Mouse (Mus musculus): Measurements from ENCODE around the gene Arhgap30. TPM values are rescaled to one million over a fixed set of nuclear protein-coding genes. Genes with fewer than 3 reads are reported as not detected.

The Arhgap30 gene
- polyA plus RNA-seq, 1 experiment from 2014 or later: 0.83 TPM

- 0 out of 2 replicates have a peak overlapping the region, but pooled peaks have one; percentile 35 for H3K9ac ChIP-seq (ENCODE audit: low read depth, low read length)
- peaks cover 34% of the 10 kb centered on the region for H3K4me1 ChIP-seq (replicated peaks; ENCODE audit: insufficient read depth, low read length)
- TF ChIP-seq CTCF (IDR thresholded peaks at IDR 0.05; ENCODE audit: low read depth): no peak
- H3K27me3 ChIP-seq (ENCODE audit: insufficient read depth, low read length): no peaks in the 10 kb centered on the region
- H3K9me3 ChIP-seq (replicated peaks; ENCODE audit: low read length): no peaks in the 10 kb centered on the region
- peak overlapping the region; percentile 91 for H3K27ac ChIP-seq
- H3K36me3 ChIP-seq (ENCODE audit: insufficient read depth, low read length): no peaks in the 10 kb centered on the region; the same call in 1 of the 2 replicates
- H3K4me3 ChIP-seq (replicated peaks; ENCODE audit: low read depth, low read length): no peak overlapping the region
- ATAC-seq (replicated peaks; ENCODE audit: low FRiP score, low read depth): 0 out of 2 replicates have a peak, but pooled peaks have one; percentile 9
- peak overlapping the region; percentile 72 for H3K4me2 ChIP-seq (ENCODE audit: low read length)
- peak; percentile 50 for DNase-seq (ENCODE audit: low spot score)
- WGBS: 38% methylated on average over 7 of the region's 7 CpGs
Measured at GRCm38 (mm10) chr1:171441466-171442412, 53.0 kb downstream of the Arhgap30 start.

GRCm38 (mm10) chr1:171442413-171442760, 53.6 kb downstream of the Arhgap30 start:
- ATAC-seq (replicated peaks; ENCODE audit: low FRiP score, low read depth) (no peak), DNase-seq (ENCODE audit: low spot score) (no peak)

GRCm38 (mm10) chr1:171445050-171445449, 56.3 kb downstream of the Arhgap30 start:
- TF ChIP-seq CTCF (IDR thresholded peaks at IDR 0.05; ENCODE audit: low read depth): 0 out of 2 replicates have a peak, but pooled peaks have one; percentile 7
- no peak for ATAC-seq (replicated peaks; ENCODE audit: low FRiP score, low read depth)
- H3K36me3 ChIP-seq (ENCODE audit: insufficient read depth, low read length): no peaks in the 10 kb centered on the region; the same call in 1 of the 2 replicates
- H3K4me2 ChIP-seq (ENCODE audit: low read length): no peak overlapping the region
- H3K4me1 ChIP-seq (replicated peaks; ENCODE audit: insufficient read depth, low read length): peaks cover 34% of the 10 kb centered on the region
- no peak overlapping the region for H3K27ac ChIP-seq
- no peak for DNase-seq (ENCODE audit: low spot score)
- no peaks in the 10 kb centered on the region for H3K27me3 ChIP-seq (ENCODE audit: insufficient read depth, low read length)
- WGBS: 65% methylated on average over 5 of the region's 5 CpGs
- no peak overlapping the region for H3K4me3 ChIP-seq (replicated peaks; ENCODE audit: low read depth, low read length)
- no peaks in the 10 kb centered on the region for H3K9me3 ChIP-seq (replicated peaks; ENCODE audit: low read length)
- no peak overlapping the region for H3K9ac ChIP-seq (ENCODE audit: low read depth, low read length)

More at GRCm38 (mm10) chr1:171442413-171442760, 53.6 kb downstream of the Arhgap30 start:
- H3K4me1 ChIP-seq (replicated peaks; ENCODE audit: insufficient read depth, low read length): peaks cover 36% of the 10 kb centered on the region
- H3K9ac ChIP-seq (ENCODE audit: low read depth, low read length): 0 out of 2 replicates have a peak overlapping the region, but pooled peaks have one; percentile 35
- WGBS: 40% methylated on average over 8 of the region's 8 CpGs
- H3K4me3 ChIP-seq (replicated peaks; ENCODE audit: low read depth, low read length): no peak overlapping the region
- peak overlapping the region; percentile 91 for H3K27ac ChIP-seq
- no peaks in the 10 kb centered on the region for H3K27me3 ChIP-seq (ENCODE audit: insufficient read depth, low read length)
- no peak for TF ChIP-seq CTCF (IDR thresholded peaks at IDR 0.05; ENCODE audit: low read depth)
- no peaks in the 10 kb centered on the region for H3K9me3 ChIP-seq (replicated peaks; ENCODE audit: low read length)
- H3K4me2 ChIP-seq (ENCODE audit: low read length): peak overlapping the region; percentile 72
- H3K36me3 ChIP-seq (ENCODE audit: insufficient read depth, low read length): no peaks in the 10 kb centered on the region; the same call in 1 of the 2 replicates

GRCm38 (mm10) chr1:171446854-171447253, 58.1 kb downstream of the Arhgap30 start:
- Histone ChIP-seq H3K9me3 (replicated peaks; ENCODE audit: low read length) (no peaks in the 10 kb centered on the region), H3K4me3 (replicated peaks; ENCODE audit: low read depth, low read length) (no peak overlapping the region), H3K27me3 (ENCODE audit: insufficient read depth, low read length) (no peaks in the 10 kb centered on the region), H3K4me2 (ENCODE audit: low read length) (peak overlapping the region; percentile 41), H3K36me3 (ENCODE audit: insufficient read depth, low read length) (no peaks in the 10 kb centered on the region; the same call in 1 of the 2 replicates), H3K9ac (ENCODE audit: low read depth, low read length) (no peak overlapping the region), H3K4me1 (replicated peaks; ENCODE audit: insufficient read depth, low read length) (peaks cover 18% of the 10 kb centered on the region), H3K27ac (no peak overlapping the region)
- TF ChIP-seq CTCF (IDR thresholded peaks at IDR 0.05; ENCODE audit: low read depth): no peak
- 33% methylated on average over 7 of the region's 7 CpGs for WGBS
- peak; percentile 50 for DNase-seq (ENCODE audit: low spot score)
- ATAC-seq (replicated peaks; ENCODE audit: low FRiP score, low read depth): no peak

- ATAC-seq (replicated peaks; ENCODE audit: low FRiP score, low read depth) (no peak), DNase-seq (ENCODE audit: low spot score) (peak; percentile 50)
- Histone ChIP-seq H3K9me3 (replicated peaks; ENCODE audit: low read length) (no peaks in the 10 kb centered on the region), H3K4me1 (replicated peaks; ENCODE audit: insufficient read depth, low read length) (0 out of 2 replicates have a peak, but pooled peaks cover 11% of the 10 kb centered on the region), H3K36me3 (ENCODE audit: insufficient read depth, low read length) (no peaks in the 10 kb centered on the region; the same call in 1 of the 2 replicates), H3K27me3 (ENCODE audit: insufficient read depth, low read length) (no peaks in the 10 kb centered on the region), H3K4me3 (replicated peaks; ENCODE audit: low read depth, low read length) (no peak overlapping the region), H3K27ac (peak overlapping the region; percentile 27; the same call in 1 of the 2 replicates), H3K9ac (ENCODE audit: low read depth, low read length) (no peak overlapping the region), H3K4me2 (ENCODE audit: low read length) (peak overlapping the region; percentile 41)
- no peak for TF ChIP-seq CTCF (IDR thresholded peaks at IDR 0.05; ENCODE audit: low read depth)
- 14% methylated on average over 10 of the region's 10 CpGs for WGBS
Measured at GRCm38 (mm10) chr1:171447692-171448091, 58.9 kb downstream of the Arhgap30 start.

GRCm38 (mm10) chr1:171450062-171450461, 61.3 kb downstream of the Arhgap30 start:
- Histone ChIP-seq H3K4me2 (ENCODE audit: low read length) (no peak overlapping the region), H3K27ac (no peak overlapping the region), H3K4me3 (replicated peaks; ENCODE audit: low read depth, low read length) (no peak overlapping the region), H3K4me1 (replicated peaks; ENCODE audit: insufficient read depth, low read length) (0 out of 2 replicates have a peak, but pooled peaks cover 8% of the 10 kb centered on the region), H3K9me3 (replicated peaks; ENCODE audit: low read length) (no peaks in the 10 kb centered on the region), H3K9ac (ENCODE audit: low read depth, low read length) (no peak overlapping the region), H3K36me3 (ENCODE audit: insufficient read depth, low read length) (no peaks in the 10 kb centered on the region), H3K27me3 (ENCODE audit: insufficient read depth, low read length) (no peaks in the 10 kb centered on the region)
- no peak for TF ChIP-seq CTCF (IDR thresholded peaks at IDR 0.05; ENCODE audit: low read depth)
- 78% methylated on average over 11 of the region's 11 CpGs for WGBS
- ATAC-seq (replicated peaks; ENCODE audit: low FRiP score, low read depth): no peak
- DNase-seq (ENCODE audit: low spot score): no peak

Data from kidney, postnatal 0 days (tissue).